Mouse (Mus musculus): ENCODE measurements around the gene Fyb. TPM values are rescaled to one million over a fixed set of nuclear protein-coding genes. Genes with fewer than 3 reads are reported as not detected.

Fyb gene
- total RNA-seq, 2 experiments from 2014 or later: 9.0 to 9.9 TPM

- intact Hi-C loops (cut with DNase I): loop anchor here (5.0 kb wide), 1 partner anchor 78 kb away; the partner anchor contains the start of gene Rictor
- DNase-seq (ENCODE audit: low spot score in 2 of 2): no peak
These were observed 106.5 kb downstream of the Fyb start for GRCm38 (mm10) chr15:6629174-6629573.

- intact Hi-C loops (cut with DNase I): no loop called here
- DNase-seq (ENCODE audit: low spot score in 2 of 2): no peak
These were observed 112.8 kb downstream of the Fyb start for GRCm38 (mm10) chr15:6635405-6635804.

GRCm38 (mm10) chr15:6642223-6642622 lies 119.6 kb downstream of the Fyb start:
- no peak for DNase-seq (ENCODE audit: low spot score in 2 of 2)
- intact Hi-C loops (cut with DNase I): no loop called here

GRCm38 (mm10) chr15:6645498-6645897 lies 122.8 kb downstream of the Fyb start:
- intact Hi-C loops (cut with DNase I): no loop called here
- DNase-seq (ENCODE audit: low spot score in 2 of 2): no peak

GRCm38 (mm10) chr15:6647066-6647465 lies 124.4 kb downstream of the Fyb start:
- intact Hi-C loops (cut with DNase I): no loop called here
- DNase-seq (ENCODE audit: low spot score in 2 of 2): no peak

GRCm38 (mm10) chr15:6648757-6649403 lies 126.2 kb downstream of the Fyb start:
- intact Hi-C loops (cut with DNase I): no loop called here

GRCm38 (mm10) chr15:6653046-6653445 lies 130.4 kb downstream of the Fyb start:
- intact Hi-C loops (cut with DNase I): no loop called here
- DNase-seq (ENCODE audit: low spot score in 2 of 2): no peak

More at GRCm38 (mm10) chr15:6648757-6649403, 126.2 kb downstream of the Fyb start:
- no peak for DNase-seq (ENCODE audit: low spot score in 2 of 2)

- no peak for DNase-seq (ENCODE audit: low spot score in 2 of 2)
- intact Hi-C loops (cut with DNase I): no loop called here
These were observed 135.4 kb downstream of the Fyb start for GRCm38 (mm10) chr15:6658081-6658480.

- intact Hi-C loops (cut with DNase I): no loop called here
- DNase-seq (ENCODE audit: low spot score in 2 of 2): no peak
These were observed 139.3 kb downstream of the Fyb start for GRCm38 (mm10) chr15:6661951-6662350.

GRCm38 (mm10) chr15:6663991-6664390 lies 141.3 kb downstream of the Fyb start:
- intact Hi-C loops (cut with DNase I): no loop called here
- no peak for DNase-seq (ENCODE audit: low spot score in 2 of 2)

- intact Hi-C loops (cut with DNase I): no loop called here
- DNase-seq (ENCODE audit: low spot score in 2 of 2): no peak
These were observed 143.4 kb downstream of the Fyb start for GRCm38 (mm10) chr15:6666072-6666471.

- intact Hi-C loops (cut with DNase I): no loop called here
- no peak for DNase-seq (ENCODE audit: low spot score in 2 of 2)
These were observed 146.3 kb downstream of the Fyb start for GRCm38 (mm10) chr15:6668793-6669437.

- intact Hi-C loops (cut with DNase I): no loop called here
- DNase-seq (ENCODE audit: low spot score in 2 of 2): no peak
These were observed 155.8 kb downstream of the Fyb start for GRCm38 (mm10) chr15:6678479-6678878.

GRCm38 (mm10) chr15:6702164-6702563 lies 179.5 kb downstream of the Fyb start:
- intact Hi-C loops (cut with DNase I): no loop called here
- DNase-seq (ENCODE audit: low spot score in 2 of 2): no peak

GRCm38 (mm10) chr15:6705351-6705901 lies 182.8 kb downstream of the Fyb start:
- intact Hi-C loops (cut with DNase I): loop anchor here (5.0 kb wide), 2 partner anchors 78 to 1563 kb away; partner anchors contain the start of gene Prkaa1
- DNase-seq (ENCODE audit: low spot score in 2 of 2): no peak

- peak; percentile 59 to 66 for DNase-seq (ENCODE audit: low spot score in 2 of 2)
- intact Hi-C loops (cut with DNase I): loop anchor here (5.0 kb wide), 2 partner anchors 80 to 1565 kb away; partner anchors contain the start of gene Prkaa1
These were observed 184.9 kb downstream of the Fyb start for GRCm38 (mm10) chr15:6707551-6707935.

GRCm38 (mm10) chr15:6707936-6708525 lies 185.4 kb downstream of the Fyb start, which contains the start of gene Rictor:
TSS of gene Rictor (plus strand) at chr15:6708379.
- intact Hi-C loops (cut with DNase I): loop anchor here (5.0 kb wide), 2 partner anchors 81 to 1566 kb away; partner anchors contain the start of gene Prkaa1

GRCm38 (mm10) chr15:6708526-6709441 lies 186.1 kb downstream of the Fyb start:
- peak; percentile 39 to 54 for DNase-seq (ENCODE audit: low spot score in 2 of 2)
- intact Hi-C loops (cut with DNase I): loop anchor here (5.0 kb wide), 2 partner anchors 81 to 1566 kb away; partner anchors contain the start of gene Prkaa1

More at GRCm38 (mm10) chr15:6707936-6708525, 185.4 kb downstream of the Fyb start, which contains the start of gene Rictor:
- peak; percentile 71 to 74 for DNase-seq (ENCODE audit: low spot score in 2 of 2)

- DNase-seq (ENCODE audit: low spot score in 2 of 2): no peak
- intact Hi-C loops (cut with DNase I): loop anchor here (5.0 kb wide), 2 partner anchors 82 to 1567 kb away; partner anchors contain the start of gene Prkaa1
These were observed 187.0 kb downstream of the Fyb start for GRCm38 (mm10) chr15:6709618-6710017.

Measured in left cerebral cortex, postnatal 36 days (tissue).